Mouse (Mus musculus) frontal cortex, postnatal 10 days (tissue): ENCODE measurements around the gene Veph1.

ENCODE experiments used
- DNase-seq, 2 experiments: peaks; one replicate each; pipeline ENCODE4 v3.0.0; 2022; ENCODE audit warnings: low spot score in 2 of 2, mixed read lengths in 1 of 2

The Veph1 gene

GRCm38 (mm10) chr3:66224931-66225537 is 71.6 kb downstream of the Veph1 start:
- no peak for DNase-seq

- peak in 1 of 2 experiments; percentile 9 for DNase-seq
Measured at GRCm38 (mm10) chr3:66221243-66221611, 75.4 kb downstream of the Veph1 start.

- peak in 1 of 2 experiments; percentile 29 for DNase-seq
Measured at GRCm38 (mm10) chr3:66220554-66221242, 75.9 kb downstream of the Veph1 start.

- DNase-seq: no peak
Measured at GRCm38 (mm10) chr3:66219655-66220191, 76.9 kb downstream of the Veph1 start, which contains the start of gene Ptx3. Gene Ptx3 (plus strand): TSS chr3:66219910.

- no peak for DNase-seq
Measured at GRCm38 (mm10) chr3:66215759-66216158, 80.9 kb downstream of the Veph1 start.

DNA sequence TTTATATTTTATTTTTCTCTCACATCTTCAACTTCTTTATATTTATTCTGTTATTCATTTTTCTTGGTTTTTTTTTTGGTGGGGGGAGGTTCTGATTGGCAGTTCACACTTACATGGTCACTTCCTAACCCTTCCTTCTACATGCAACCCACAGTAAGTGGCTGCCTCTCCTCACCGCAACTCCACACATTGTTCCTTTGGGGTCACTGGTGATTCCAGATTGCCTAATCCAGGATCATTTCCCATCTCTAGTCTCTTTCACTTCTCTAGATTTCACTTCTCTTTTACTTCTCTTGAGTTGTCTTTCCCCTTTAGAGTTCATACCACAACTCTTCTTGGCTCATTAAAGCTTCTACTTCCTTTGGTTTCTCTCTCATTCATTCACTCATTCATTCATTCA is 83.1 kb downstream of the Veph1 start:
- no peak for DNase-seq

DNA sequence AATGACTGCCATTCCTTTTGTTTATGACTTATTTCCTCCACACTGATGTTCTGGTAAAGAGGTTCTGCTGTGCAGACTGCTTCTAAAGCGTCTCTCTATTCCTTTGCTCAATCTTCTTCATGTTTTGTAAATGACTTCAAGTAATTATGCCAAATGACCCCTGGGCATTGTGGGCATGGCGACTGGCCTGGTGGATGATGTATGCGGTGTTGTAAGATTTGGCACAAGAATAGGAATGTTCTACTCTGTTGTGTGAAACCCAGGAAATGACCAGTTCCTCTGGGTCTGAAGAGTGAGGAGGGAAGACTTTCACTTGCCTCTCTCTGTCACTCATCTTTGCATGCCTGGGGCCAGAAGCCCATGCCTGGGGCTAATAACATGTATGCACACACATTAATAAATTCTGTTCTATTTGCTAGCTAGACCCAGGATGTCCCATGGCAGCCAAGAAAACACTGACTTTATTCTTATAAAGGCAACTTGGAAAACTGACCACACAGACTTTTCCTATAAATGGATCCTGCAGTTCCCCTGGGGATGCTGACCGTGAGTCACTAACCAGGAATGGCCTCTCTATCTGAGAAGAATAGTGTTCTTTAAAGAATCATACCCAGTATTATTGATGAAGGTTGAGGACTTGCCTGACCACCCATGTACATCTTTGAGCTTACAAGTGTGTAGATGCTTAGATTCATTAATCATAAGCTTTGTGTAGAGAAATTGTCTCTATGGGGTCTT is 87.6 kb downstream of the Veph1 start:
- DNase-seq: no peak

DNA sequence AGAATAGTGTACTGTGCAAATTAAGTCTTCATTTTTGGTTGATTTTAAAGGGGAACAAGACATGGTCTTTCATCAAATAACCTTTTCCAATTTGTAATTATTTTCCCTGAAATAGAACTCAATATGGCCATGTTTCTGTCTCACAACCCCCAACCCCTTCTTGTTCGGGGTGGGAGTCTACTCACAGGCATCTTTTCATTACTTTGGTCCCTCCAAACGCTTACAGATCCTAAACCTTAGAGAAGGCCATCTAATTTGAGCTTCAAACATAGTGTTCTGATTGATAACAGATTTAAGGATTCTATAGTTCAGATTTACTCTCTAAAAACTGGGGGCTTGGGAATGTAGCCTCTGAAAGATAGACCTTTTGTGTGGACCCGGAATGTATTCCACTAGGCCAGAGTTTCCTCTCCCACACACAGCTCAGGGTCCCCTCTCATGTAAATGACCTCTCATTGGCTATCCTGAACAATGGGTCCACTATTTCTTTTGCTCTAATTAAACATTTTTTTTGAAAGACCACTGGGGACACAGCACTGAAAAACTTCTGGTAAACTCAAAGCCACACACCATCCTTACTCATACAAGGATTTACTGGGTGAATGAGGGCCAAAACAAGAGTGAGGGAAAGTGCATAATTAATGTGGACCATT is 102.6 kb downstream of the Veph1 start:
- DNase-seq: no peak

GRCm38 (mm10) chr3:66179647-66180046 is 117.0 kb downstream of the Veph1 start:
- no peak for DNase-seq

GRCm38 (mm10) chr3:66172907-66173306 is 123.7 kb downstream of the Veph1 start:
- no peak for DNase-seq

DNA sequence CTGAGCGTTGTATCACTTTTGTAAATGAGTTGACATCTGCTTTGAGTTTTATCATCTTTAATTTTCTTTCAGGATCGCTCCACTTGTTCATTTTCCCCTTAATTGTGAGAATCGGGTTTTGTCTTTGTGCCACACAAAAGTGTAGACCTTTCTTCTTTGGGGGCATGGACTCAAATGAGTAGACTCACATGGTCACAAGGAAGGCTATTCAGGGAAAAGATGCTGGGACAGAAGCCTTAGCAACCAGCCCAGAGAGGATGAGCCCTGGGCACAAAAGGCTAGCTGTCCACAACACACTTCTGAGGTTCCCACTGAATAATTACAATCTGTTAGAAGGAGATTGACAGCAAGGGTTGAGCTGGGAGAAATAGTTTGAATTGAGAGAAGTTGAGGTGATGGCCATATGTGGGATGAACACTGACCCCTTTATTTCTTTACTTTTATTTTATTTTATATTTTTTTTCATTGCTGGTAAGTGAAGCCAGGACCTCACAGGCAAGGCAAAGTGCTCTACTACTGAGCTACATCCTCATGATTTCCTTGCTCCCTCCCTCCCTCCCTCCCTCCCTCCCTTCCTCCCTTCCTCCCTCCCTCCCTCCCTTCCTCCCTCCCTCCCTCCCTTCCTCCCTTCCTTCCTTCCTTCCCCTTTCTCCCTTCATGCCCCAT is 126.6 kb downstream of the Veph1 start:
- DNase-seq: no peak

GRCm38 (mm10) chr3:66166606-66167290 is 129.9 kb downstream of the Veph1 start:
- DNase-seq: no peak

DNA sequence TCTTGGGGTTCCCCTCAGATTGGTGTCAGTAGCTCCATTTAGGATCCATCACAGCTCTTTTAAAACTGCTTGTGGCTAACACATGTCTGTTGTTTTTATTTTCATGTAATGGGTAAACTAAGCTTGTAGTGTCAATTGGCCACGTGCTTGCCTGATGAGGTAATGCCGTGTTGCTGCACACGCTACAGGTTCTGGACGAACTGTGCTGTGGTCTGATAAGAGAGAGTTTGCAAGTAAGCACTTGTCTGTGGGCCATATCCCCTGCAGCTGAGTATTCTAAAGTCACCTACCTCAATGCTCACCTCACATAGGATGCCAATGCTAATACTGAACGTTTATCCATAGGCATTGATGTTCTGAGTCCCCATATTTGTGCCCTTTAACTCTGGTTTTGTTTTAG is 131.6 kb downstream of the Veph1 start:
- DNase-seq: no peak

DNA sequence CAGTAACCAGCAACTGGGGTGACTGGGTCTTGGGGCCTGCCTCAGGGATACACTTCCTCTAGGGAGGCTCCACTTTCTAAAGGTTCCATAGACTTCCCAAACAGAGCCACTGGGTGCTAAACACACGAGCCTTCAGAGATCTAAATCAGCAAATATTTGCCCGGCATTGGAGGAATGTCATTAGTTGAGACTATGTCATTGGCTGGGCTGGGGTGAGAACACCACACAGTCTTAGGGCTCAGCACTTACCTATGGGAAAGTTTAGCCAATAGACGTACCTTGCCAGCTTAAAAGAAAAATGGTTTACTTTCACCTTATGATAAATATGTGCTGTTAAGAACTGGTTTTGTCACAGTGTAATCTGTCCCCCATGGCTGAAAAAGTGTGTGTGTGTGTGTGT is 132.1 kb downstream of the Veph1 start:
- no peak for DNase-seq

- DNase-seq: no peak
Measured at GRCm38 (mm10) chr3:66162612-66163011, 134.0 kb downstream of the Veph1 start.

DNA sequence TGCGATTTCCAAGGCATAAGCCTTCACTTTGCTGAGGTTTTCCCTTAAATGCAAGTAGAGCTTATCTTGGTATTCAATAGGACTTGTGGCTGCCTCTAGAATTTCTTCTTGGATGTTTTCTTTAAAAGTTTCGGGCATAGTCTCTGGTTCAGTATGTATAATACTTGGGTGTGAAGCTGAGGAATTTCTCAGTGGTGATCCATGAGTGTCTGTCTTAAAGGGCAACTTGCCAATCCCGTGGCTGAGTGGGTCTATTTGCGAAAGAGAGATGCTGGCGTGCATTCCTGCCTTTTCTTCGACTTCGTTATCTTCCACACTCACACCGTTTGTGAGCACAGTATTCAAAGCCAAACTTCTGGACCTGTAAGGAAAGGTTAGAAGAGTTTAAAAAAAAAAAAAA is 138.7 kb downstream of the Veph1 start:
- DNase-seq: no peak

DNA sequence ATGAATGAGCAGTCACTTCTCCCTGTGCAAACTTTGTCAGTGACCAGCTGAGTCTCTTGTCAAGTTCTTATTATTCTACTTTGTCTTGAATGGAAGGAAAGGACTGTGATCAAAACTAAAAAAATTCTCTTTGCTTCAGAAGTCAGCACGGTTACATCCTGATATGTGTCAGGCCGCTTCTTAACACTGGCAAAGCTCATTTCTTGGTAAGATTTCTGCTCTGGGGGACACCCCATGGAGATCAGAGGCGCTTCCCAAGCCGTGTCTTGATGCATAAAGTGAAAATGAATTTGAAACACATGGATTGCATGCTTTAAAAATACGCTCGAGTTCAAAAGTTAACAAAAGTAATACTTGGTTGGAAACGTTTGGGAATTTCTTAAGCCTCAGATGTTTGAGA is 159.0 kb downstream of the Veph1 start:
- DNase-seq: no peak

DNA sequence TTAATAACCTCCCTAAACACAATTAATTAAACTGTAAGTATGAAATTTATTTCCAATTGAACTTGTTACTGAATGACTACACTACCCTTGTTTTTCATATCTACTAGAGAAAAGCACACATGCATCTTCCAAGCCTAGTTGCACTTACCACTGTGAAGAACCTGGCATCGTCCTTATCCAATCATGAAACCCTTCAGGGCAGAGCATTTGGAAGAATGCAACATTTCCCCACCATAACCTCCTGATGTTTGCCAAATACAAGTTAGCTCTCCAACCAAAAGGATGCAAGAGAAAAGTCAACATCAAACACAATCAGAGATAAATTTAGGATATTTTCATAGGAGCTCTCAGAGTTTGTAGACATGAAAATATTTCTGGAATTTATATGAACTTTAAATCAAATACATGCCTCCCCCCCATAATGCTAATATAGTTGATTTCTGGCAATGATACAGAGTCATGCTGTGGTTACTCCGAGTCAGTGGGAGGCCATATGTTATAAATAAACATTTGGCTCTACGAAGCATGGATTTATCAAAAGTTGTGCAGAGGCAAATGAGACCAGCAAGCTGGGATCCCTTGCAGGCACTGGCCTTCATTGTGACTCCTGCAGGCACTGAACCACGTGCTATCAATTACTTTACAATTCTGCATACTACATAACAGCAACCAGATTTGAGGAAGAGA is 165.2 kb downstream of the Veph1 start:
- DNase-seq: no peak

GRCm38 (mm10) chr3:66129689-66130088 is 166.9 kb downstream of the Veph1 start:
- DNase-seq: no peak

GRCm38 (mm10) chr3:66105493-66105892 is 191.1 kb downstream of the Veph1 start:
- DNase-seq: no peak

DNA sequence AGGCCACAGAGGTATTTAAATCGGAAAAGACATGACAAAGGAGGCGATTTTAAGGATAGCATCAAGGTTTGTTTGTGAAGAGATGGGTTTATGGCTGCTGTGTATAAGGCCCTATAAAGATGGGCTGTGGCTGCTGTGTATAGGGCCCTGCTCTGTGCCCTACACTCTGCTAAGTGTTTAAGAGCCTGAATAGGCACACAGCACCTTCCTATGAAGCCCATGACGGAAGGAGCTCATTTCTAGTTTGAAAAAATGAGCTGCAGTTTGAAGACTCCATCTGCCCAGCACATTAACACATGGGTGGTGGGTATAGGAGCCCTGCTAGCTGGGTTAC is 194.1 kb downstream of the Veph1 start:
- no peak for DNase-seq
